Mouse (Mus musculus): ENCODE measurements around the gene Myom1.
"Not testable (repeated sequence)": the region's sequence is repeated elsewhere in the genome, so short reads cannot be mapped to it uniquely, and the experiment has no call there.

Gene Myom1

GRCm38 (mm10) chr17:71002081-71002743 lies at the start of gene Myom1:
Gene Myom1, plus strand, starts transcription at chr17:71002633.
- DNase-seq, result peak; percentile 96

DNA sequence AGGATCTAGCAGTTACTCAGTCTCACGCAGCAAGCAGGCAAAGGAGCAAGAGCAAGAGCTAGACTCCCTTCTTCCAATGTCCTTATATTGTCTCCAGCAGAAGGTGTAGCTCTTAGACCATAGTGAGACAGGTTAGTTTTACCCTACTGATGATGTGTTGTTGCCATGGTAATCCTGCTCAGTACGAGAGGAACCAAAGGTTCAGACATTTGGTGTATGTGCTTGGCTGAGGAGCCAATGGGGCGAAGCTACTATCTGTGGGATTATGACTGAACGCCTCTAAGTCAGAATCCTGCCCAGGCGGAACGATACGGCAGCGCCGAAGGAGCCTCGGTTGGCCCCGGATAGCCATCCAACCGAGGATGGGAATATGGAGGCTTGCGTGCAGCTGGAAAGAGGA lies 38.9 kb upstream of the Myom1 start:
- DNase-seq, result peak; percentile 59

GRCm38 (mm10) chr17:70965281-70965680 lies 37.2 kb upstream of the Myom1 start:
- DNase-seq, result no peak

DNA sequence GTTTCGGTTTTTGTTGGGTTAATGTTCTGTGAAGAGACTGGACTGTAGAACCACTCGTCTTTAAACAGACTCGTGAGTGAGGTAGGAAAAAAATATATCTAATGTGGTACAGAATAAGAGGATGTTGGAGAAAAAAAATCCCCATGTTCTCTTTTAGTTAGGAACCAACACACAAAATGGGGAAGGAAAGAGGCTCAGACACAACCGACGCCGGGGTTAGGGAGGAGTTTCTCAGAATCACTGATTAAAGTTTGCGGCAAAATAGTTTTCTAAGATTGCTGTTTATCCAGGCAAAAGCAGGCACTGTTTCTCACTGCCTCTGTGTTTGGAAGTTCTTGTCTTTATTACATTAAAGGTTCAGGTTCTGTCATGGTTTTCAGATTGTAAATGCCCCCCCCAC lies 36.3 kb upstream of the Myom1 start:
- no peak for DNase-seq

- DNase-seq, result no peak
Observed at GRCm38 (mm10) chr17:70967191-70967590, 35.2 kb upstream of the Myom1 start.

GRCm38 (mm10) chr17:70967646-70968045 lies 34.8 kb upstream of the Myom1 start:
- DNase-seq, result no peak

DNA sequence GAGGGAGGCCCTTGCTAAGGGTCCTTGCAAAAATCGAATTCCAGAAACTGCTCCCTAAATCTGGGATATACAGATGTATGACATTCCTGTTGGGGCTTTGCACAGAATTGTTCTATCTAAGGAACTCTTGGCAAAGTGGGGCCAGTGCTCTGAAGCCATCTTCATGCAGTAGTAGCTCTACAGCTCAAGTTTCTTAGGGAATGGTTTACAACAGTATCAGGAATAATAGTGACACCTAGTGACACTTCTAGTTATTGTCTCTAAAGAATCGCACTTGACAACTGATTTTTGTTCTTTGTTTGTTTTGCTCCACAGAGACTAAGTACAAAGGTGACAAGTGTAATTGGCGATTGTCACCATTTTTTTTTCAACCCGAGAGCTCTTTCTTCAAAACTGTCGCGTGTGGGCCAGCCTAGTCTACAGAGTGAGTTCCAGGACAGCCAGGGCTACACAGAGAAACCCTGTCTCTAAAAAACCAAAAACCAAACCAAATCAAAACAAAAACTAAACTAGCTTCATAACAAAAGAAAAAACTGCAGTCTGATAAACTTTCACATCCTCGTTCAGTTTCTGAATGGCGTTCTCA lies 33.7 kb upstream of the Myom1 start:
- no peak for DNase-seq

DNA sequence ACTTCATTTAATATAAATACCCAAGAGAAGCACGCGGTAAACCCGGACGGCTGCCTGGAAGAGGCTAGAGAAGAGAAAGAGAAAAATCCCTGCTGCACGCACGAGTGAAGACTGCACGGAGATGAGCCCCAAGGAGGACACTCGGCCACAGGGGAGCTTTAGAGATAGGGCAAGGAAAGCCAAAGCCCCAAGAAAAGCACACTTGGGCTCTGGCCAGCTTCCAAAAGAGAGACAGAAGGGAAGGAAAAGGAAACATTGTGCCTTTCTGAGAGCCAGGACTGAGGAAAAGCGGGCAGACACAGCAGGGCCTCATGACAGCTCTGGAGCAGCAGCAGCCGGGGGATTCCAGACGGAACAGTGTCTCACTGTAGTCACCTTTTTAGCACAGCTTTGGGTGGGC lies 31.2 kb upstream of the Myom1 start:
- no peak for DNase-seq

DNA sequence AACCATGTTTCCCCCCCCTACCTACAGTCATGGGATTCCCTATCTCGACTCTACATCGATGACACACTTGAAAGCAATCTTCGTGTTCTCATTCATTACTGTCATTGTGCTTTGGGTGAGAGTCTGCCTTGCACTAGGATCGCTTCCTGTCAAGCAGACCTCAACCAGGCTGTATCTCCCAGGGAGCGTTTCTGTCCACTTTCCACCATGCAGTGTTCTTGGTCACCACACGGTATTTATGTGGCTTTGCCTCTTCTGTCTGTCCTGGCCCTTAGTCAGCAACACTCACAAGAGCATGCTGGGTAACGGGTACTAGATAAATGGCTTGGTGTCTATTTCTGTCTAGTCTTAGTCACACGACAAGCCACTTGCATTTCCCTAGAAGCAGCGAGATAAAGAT lies 29.0 kb upstream of the Myom1 start:
- no peak for DNase-seq

DNA sequence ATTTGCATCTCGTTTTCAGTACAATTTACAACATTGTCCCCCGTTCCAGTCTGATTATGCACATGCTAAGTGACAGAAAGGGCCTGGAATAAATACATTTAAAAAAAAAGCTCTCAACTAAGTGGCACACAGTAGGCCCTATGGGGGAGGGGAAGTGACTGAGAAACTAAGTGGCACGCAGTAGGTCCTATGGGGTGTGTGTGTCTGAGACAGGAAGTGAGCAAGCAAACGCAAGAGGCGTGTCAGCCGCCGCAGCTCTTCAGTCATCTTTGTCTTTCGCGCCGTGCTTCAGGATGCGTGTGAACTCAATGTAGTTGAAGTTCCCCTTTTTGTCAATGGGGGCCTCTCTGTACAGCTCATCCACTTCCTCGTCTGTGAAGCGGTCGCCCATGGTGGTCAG lies 28.4 kb upstream of the Myom1 start:
- DNase-seq, result not testable (repeated sequence)

DNA sequence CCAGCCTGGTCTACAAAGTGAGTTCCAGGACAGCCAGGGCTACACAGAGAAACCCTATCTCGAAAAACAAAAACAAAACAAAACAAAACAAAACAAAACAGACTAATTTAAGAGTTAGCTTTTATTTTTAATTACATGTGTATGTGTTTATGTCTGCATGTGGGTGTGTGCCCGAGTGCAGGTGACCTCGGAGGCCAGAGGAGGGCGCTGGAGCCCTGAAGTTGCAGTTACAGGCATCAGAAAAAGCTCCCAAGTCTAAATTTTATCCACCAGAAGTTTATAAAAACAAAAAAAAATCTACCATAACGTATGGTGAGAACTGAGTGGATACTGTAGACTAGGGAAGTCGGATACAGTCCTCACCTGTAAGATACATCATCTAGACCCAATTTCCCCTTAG lies 24.6 kb upstream of the Myom1 start:
- DNase-seq, result no peak

DNA sequence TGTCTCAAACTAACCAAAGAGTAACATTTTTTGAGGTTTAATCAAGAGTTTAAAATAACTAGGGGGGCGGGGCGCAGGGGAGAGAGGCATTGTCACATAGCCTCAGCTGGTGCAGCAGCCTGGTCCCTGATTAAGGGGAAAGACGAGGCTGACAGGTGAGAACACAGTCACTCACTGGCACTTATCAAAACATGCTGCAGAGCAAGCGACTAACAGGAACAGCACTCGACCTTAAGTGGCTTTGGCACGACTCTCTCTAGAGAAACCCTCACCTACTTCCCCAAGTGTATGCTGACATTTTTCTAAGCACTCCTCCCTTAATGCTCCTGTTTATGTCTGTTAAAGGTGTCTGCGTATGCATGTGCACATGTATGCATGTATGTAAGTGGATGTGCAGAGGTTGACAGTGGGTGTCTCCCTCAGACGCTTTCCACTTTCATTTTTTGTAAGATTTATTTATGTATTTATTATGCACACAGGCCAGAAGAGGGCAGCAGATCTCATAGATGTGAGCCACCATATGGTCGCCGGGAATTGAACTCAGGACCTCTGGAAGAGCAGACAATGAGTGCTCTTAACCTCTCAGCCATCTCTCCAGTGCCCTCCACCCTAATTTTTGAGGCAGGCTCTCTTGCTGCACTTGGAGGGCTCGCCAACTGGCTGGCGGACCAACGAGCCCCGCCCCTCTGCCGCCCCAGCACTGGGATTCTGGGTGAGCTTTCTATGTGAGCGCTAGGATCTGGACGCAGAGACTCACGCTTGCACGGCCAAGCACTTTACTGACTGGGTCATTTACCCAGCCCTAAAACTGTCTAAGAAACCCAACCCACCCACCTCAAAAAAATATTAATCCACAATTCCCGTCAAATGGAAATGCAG lies 22.8 kb upstream of the Myom1 start:
- no peak for DNase-seq

DNA sequence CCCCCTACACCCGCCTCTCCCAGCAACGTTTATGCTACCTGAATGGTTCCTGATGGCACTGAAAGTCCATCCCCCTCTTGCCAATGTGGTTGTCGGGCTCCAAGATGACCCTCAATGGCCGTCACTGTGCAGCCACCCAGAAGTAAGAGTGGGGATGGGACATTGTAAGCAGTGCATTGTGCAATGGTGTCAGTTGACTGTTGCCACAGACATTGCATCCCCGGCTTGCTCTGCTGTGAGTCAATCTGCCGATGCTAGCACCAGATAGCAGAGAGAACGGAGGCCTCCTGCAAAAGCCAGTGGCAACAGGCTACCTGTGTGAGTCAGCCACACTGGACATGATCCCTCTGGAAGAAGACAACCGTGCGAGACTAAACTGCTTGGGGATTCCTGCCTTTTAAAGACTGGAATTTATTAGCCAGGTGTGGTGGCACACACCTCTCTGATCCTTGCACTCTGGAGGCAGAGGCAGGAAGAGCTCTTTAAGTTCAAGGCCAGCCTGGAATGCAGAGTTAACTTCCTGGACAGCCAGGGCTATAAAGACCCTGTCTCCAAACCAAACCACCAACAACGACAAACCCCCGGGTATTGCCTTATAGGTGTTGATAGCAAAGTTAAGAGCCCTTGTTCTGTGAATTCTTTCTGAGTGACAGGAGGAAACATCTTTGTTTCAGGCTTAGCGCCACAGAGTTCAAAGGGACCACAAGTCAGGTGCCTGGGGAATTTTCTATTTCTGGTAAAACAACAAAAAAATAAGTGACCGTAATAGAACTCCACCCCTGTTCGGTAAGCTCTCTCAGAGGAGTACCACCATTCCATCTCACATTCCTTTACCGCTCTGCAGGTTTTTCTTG lies 16.7 kb upstream of the Myom1 start:
- no peak for DNase-seq

- no peak for DNase-seq
Observed at GRCm38 (mm10) chr17:70986355-70986740, 16.1 kb upstream of the Myom1 start.

DNA sequence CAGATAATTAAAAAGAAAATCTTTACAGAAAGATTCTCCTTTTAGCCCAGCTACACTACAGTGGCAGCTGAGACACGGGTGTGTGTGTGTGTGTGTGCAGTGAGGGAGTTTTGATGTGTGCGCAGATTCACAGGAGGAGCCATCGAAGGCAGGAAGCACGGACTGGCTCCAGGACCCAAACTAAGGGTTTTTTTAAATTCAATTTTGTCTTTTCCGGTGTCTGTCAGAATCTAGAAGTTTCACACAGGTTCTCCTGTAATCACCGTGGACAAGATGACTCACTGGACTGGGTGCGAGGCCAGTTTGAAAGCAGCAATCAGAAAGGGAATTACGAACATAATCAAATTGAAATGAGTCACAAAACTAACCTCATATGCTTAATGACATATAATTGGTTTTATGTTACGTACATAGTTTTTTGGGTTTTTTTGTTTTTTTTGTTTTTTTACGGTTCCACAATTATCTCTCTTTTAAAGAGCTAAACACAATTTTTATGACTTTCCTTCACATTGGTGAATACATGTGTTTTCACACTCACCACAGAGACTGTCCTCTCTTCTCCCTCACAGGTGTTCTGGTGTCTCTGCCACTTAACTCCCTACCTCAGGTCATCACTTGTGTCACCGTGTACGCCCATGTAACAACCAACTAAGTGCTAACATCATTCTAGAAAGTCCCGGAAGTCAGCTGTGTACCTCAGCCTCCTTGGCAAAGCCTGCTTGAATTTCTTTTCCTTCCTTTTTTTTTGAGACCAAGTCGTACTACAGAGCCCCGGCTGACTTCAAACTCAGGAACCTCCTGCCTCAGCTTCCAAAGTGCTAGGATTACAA lies 15.4 kb upstream of the Myom1 start:
- no peak for DNase-seq

DNA sequence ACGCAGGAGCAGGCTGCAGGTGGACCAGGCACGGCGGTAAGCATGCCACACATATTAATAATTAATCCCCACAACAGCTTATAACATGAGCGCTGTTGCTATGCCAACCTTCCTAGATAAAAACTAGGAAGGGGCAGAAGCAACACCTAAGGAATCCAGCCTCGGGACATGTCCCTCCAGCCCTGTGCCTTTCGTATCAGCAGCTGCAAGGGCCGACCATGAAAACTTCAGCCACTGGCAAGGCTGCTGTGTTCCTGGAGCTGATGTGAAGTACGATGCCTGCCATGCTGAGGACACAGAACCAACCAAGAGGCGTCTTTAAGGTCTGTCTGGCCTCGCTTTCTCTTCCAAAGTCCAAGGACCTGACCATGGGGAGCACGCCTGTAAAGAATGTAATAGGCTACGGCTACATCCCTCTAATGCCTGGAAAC lies 14.1 kb upstream of the Myom1 start:
- DNase-seq, result no peak

GRCm38 (mm10) chr17:70989430-70989829 lies 13.0 kb upstream of the Myom1 start:
- DNase-seq, result no peak

DNA sequence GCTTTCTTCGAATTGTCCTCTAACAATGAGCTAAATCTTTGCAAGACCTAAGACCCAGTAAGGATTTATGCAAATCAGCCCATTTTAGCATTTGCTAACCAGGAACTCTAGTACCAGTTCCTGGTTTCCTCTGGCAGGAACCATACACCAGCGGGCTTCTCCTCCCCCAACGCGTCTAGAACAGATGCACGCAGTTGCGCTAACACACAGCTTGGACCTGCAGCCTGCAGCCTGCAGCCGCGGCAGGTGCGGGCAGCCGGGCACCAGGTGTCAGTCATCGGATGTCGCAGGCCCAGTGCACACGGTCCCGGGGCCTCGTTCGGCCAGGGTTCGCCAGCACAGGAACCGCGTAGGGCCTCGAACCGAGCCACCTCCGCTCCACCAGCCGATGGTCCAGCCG lies 12.4 kb upstream of the Myom1 start:
- DNase-seq, result peak; percentile 32

- DNase-seq, result peak; percentile 82
Observed at GRCm38 (mm10) chr17:70990403-70991303, 11.8 kb upstream of the Myom1 start.

GRCm38 (mm10) chr17:70991706-70992625 lies 10.5 kb upstream of the Myom1 start:
- DNase-seq, result peak; percentile 25
